Mouse (Mus musculus): Measurements from ENCODE around the gene Degs2.

Gene Degs2

DNA sequence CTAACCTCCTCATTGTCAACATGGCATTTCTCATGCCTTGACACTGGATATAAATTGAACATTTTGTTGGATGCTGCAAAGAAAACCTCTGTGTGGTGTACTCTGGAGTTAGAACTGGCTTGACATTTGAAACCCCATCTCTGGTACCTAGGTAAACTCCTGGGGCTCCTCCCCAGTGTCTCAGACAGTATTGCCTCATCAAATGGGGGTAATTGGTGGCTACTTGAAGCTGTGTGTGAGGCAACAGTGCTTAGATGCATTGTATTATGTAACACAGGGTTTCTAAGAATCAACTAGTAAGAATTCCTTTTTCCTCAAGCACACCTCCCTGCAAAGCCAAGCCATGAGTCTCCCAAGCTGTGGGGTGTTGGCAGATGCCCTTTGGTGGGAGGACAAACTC, 54.3 kb downstream of the Degs2 start:
- DNase-seq: no peak

DNA sequence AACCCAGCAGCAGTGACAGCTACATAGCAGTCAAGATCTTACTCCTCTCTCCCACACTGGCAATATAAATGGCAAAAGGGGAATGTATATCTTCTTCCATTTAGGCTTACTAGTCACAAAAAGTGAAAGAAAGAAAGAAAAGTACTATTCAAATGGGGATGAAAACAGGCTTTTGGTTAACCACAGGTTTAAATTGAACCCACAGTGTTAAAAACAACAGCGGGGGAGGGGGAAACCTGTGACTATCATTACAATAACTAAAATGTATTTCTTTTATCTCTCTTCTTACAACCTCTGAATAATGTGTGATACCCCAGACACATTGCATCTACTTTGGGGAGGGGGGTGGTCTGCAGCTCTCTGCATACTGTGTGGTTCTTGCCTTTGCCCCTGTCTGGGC, 55.9 kb downstream of the Degs2 start:
- DNase-seq: no peak

DNA sequence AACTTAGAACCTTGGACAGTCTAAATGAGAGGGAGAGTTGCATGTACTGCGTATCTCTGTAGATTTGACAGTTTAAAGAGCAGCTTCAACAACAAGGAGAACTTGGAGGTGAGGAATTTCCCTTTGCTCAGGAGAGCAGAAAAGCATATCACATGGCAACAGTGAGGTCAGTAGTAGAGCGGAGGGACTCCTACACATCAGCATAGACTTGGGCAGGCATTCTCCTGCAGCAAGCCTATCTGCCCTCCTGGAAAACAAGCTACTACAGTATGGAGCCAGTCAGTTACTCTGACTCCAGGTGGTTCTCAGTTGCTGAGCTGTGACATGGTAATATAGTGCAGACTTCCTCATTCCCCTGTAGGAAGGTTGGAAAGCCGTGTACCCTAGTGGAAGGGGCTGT, 60.1 kb downstream of the Degs2 start:
- DNase-seq: no peak

GRCm38 (mm10) chr12:108639126-108639525, 63.0 kb downstream of the Degs2 start:
- no peak for DNase-seq

GRCm38 (mm10) chr12:108637440-108637839, 64.7 kb downstream of the Degs2 start:
- no peak for DNase-seq

DNA sequence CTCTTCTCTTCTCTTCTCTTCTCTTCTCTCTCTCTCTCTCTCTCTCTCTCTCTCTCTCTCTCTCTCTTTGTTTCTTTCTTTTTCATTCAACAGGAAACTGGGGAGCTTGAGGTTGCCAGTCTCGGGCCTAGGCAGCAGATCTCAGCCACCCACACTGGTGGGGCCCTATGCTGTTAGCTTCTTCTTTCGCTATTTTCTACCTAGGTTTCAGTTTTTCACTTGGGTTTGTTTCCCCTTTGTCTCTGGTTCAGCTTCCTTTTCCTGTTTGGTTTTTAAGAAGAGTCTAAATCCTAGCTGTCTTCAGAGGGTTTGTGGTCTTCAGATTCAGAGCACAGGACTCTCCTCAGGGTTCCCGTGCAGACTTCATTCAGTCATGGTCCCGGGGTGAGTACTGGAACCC, 66.6 kb downstream of the Degs2 start:
- DNase-seq: no peak

GRCm38 (mm10) chr12:108634031-108634430, 68.1 kb downstream of the Degs2 start:
- DNase-seq: no peak

DNA sequence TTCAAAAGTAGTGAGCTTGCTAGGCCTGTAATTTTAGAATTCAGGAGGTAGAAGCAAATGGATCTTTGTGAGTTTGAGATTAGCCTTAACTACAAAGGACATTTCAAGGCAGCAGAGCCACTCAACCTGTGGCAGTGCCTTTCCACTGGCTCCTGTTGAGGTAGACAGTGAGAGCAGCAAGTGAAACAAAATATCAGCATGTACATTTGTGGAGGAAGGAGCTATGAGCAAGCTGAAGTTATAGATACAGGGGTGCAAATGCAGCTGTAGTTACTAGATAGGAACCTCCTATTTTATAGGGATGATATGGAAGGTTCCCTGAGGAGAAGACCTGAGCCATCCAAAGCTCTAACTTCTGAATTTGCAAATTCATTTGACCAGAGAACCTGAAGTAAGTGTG, 69.6 kb downstream of the Degs2 start:
- DNase-seq: no peak

DNA sequence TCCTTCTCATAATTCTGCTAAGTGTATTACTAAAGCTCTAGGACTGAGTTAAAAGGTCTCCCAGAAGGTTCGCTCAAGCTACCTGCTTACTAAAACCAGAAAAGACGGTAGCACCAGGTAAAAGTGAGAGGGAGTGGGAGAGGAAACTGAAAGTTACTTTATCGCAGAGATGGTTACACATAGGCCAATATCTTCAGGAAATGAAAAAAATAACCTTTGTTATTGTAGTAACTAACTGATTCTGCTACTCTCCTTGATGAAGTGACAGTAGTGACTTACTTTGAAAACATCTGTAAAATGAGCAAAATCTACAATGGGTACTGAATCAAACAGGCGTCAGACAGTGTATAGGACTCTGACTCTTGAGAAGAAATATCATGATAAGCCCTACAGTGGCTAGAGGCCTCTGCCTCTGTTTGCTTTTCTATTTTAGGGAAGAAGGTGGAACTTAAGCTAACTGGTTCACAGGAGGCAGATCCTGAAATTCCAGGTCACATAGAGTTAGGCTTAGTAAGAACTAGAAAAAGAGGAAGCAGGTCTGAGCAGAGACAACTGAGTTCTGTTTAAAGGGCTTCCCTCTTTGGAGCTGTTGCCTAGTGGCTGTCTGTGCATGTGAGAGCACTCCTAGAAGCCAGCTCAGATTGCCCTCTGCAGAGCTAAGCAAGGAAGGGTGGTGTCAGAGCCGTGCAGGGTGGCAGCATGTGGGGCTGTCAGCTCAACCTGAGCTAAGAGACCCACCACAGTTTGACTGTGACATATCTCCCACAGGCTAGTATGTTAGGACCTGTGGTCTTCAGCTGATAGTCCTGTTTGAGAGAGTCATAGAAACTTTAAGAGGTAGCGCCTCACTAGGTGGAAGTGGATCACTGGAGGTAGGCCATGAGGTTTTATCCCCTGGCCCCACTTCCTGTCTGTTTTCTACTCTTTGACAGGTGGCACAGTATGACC, 71.1 kb downstream of the Degs2 start:
- DNase-seq: no peak

DNA sequence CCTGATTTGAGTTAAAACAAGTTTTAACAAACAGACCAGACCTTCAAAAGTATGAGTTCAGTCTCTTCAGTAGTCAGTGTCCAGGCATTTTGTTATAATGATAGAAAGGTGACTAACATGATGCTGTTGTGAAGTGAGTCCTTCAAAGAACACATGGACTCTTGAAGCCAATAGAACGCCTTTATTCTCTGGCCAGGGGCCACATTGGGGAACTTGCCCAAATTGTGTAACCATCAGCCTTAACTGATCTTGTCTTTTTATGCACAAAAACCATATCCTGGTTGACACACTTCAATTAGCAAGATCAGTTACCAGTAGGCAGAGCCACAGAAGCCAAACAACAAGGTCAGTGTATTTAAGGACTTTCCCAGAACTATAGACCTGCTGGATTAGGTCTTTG, 72.6 kb downstream of the Degs2 start:
- DNase-seq: no peak

Measured in cerebellum, postnatal 10 days (tissue).